Mouse (Mus musculus) kidney, postnatal 36 days (tissue): ENCODE data around the gene Smim11.
A peak's percentile ranks its signal among the peaks of the same experiment; 100 is the strongest.

Experiments used
- DNase-seq, 2 experiments: peaks; one replicate each; pipeline ENCODE4 v3.0.0; 2021 to 2022; ENCODE audit warnings: mixed read lengths in 2 of 2

Gene Smim11

DNA sequence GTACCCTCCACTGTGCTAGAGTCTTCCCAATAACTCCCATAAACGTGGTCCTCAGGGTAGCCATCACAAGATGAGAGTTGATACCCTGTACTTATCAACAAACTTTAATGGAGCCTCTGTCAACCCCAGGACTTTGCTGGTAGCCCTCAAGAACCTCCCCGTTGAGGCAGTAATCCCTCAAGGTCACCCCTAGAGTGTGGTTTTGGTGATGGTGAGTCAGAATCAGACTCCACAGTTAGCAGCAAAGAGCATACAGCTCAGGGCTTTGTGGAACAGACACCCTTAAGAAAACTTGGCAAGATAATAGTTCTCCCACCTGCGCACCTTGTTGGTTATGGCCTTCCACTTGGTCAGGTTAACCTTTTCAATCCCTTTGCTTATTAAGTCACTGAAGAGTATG is 19.3 kb downstream of the Smim11 start:
- no peak for DNase-seq

- no peak for DNase-seq
Observed at GRCm38 (mm10) chr16:92321341-92321740, 20.3 kb downstream of the Smim11 start, which contains the start of gene Fam243. Gene Fam243, minus strand, starts transcription at chr16:92321441.

- no peak for DNase-seq
Observed at GRCm38 (mm10) chr16:92324309-92325061, 23.4 kb downstream of the Smim11 start.

DNA sequence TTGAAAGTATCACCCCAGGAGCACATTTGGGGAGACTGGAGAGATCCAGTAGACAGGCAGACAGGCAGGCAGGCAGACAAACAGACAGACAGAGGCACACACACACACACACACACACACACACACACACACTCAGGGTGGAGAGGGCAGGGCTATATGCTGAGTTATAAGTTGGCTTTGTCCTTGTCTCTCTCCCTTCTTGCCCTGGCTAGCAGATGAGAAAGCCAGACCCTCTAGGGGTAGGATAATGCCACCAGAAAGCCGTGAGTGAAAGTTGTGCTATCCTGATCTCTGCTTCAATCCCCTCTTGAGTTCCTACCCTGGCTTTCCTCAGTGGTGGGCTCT is 23.9 kb downstream of the Smim11 start:
- no peak for DNase-seq

- no peak for DNase-seq
Observed at GRCm38 (mm10) chr16:92327911-92328310, 26.8 kb downstream of the Smim11 start.

DNA sequence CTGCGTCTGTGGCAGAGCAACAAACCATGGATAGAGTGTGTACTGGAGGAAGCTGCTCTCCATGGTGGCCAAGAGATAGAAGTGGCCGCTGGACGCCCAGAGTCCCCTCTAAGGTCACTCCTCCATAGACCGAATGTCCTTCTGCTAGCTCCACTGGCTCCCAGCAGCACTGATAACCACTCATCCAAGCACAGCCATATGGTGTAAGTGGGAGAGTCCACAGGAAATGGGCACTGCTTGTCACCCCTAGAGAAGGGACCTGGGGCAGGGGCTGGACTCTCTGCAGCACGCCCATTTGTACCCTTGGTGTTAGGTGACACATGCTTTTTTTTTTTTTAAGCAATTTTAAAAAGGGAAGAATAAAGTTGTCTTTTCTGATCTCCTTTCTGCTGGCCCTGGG is 29.9 kb downstream of the Smim11 start:
- no peak for DNase-seq

DNA sequence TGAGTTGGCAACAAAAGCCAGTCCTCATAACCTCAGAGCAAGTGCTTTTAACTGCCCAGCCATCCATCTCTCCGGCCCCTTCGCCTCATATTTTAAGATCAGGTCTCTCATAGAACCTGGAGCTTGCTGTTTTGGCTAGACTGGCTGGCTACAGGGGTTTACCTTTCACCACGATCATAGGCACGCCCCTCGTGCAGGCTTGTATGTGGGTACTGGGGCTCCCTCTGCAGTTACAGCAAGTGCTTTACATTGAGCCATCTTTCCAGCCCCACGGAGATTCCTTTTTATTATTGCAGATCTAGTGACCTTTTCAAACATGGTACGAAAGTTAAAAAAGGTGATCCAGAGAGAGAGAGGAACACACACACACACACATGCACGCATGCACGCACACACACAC is 33.5 kb downstream of the Smim11 start:
- no peak for DNase-seq

- peak; percentile 83 to 87 for DNase-seq
Observed at GRCm38 (mm10) chr16:92336280-92336679, 35.2 kb downstream of the Smim11 start.

- DNase-seq = peak; percentile 59 to 85
Observed at GRCm38 (mm10) chr16:92340612-92341511, 39.8 kb downstream of the Smim11 start.

DNA sequence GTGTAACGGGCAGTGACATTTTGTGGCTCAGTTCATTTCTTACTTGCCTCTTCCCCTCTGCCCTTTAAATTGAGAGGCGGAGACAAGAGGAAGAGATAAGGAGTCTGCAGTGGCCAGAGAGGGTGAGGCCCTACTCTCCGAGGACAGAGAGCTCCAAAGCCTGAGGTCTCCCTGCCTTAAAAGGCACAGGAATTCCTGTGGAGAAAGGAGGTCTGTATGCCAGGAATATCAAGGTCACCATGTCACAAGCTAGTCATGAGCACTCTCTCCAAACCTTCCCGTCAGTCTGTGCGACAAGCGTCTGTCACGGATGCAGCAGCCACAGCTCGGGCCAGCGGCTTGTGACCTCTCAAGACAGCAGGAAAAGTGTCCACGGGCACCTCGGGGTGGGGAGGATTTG is 44.1 kb downstream of the Smim11 start:
- DNase-seq = no peak

DNA sequence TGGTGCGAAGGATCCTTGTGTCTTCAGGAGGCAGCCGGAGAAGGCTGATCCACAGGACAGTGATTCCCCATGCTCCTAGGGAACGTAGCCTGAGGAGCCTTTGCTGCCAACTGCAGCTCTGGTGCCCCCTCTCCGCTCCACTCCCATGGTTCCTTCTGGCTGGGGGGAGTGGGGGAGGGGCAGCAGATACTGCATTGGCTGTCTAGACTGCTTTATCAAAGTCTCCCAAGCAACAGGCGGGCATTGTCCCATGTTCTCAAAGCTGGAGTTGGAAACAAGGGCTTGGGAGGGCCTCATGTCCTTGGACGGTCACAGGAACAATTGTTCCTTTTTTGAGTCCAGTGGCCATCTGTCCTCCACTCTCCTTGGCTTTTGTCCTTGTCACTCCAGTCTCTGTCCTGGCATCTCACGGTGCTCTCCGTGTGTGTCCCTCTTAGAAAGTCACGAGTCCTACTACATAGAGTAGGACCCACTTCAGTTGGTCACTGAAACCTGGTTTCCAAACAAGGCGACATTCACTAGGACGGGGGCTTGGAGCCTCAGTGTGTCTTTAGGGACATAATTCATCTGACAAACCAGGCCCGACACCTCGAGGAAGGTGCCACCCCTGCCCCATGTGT is 45.3 kb downstream of the Smim11 start:
- no peak for DNase-seq

DNA sequence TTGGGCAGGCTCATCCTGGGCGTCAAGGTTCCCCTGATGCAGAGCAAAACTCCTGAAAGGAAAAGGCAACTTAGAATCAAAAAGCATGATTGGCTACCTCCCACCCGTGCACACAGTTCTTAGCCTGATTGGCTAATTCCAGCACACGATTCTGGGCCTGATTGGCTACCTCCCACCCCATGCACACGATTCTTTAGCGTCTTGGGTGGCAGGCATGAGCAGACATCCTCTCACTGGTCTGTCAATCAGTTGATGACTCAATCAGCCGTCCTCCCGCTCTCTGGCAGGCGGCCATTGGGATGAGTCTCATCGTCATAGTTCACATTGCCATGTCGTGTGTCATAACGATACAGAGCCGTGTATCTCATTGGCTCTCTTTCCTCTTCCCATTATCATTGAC is 47.9 kb downstream of the Smim11 start:
- no peak for DNase-seq

DNA sequence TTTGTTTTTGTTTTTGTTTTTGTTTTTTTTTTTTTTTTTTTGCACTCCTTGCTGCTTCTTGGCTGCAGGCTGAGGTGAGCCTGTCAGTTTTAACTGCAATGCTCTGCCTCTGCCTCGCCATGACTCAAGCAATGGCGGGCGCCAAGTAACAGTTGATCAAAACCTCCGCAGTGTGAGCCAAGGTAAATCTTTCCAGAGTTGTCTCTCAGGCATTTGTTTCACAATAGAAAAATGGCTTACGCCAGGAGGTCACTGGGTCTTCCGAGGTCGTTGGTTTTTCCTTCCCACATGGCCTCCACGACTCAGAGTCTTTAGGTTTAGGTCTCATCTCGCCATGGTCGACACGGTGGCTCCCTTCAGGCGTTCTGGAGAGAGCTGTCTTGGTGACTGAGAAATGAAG is 52.2 kb downstream of the Smim11 start:
- no peak for DNase-seq

GRCm38 (mm10) chr16:92353897-92354296 is 52.8 kb downstream of the Smim11 start:
- DNase-seq = no peak

DNA sequence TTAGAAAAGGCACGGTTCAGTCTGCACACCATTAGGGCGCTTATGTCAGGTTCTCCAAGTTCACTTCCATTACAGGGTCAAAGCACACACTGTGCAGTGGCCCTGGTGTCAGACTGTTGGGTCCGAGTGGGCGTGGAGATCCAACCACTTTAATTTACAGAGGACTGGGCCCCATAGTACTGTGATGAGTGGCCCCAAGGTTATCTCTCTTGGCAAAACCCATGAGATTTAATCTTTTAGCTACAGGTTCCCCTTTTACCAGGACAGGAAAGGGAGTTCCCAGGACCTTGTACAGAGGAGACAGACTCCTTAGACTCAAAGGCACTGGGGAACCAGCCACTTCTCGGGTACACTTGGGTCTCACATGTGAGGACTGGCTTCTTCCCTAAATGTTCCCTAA is 54.3 kb downstream of the Smim11 start:
- DNase-seq = no peak

- no peak for DNase-seq
Observed at GRCm38 (mm10) chr16:92355982-92356381, 54.9 kb downstream of the Smim11 start.

DNA sequence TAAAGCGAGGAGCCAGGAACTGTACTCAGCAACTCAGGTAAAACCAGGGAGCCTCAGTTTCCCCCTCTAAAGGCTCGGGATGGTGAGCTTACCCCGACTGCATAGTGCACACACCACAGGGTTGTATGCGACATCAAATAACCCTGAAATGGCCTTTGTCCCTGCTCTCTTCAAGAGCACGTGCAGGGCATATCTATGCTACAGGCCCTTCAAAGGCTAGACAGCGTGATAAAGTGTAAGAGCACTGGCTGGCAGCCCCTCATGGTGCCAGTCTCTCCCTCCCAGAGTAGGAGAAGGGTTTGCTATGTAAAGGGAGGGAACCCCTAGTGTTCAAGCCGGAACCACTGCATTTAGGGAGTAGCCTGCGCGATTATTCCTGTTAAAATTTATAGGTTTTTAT is 55.9 kb downstream of the Smim11 start:
- DNase-seq = no peak

GRCm38 (mm10) chr16:92357566-92357965 is 56.5 kb downstream of the Smim11 start:
- peak in 1 of 2 experiments; percentile 34 for DNase-seq

- no peak for DNase-seq
Observed at GRCm38 (mm10) chr16:92358734-92359133, 57.6 kb downstream of the Smim11 start.

DNA sequence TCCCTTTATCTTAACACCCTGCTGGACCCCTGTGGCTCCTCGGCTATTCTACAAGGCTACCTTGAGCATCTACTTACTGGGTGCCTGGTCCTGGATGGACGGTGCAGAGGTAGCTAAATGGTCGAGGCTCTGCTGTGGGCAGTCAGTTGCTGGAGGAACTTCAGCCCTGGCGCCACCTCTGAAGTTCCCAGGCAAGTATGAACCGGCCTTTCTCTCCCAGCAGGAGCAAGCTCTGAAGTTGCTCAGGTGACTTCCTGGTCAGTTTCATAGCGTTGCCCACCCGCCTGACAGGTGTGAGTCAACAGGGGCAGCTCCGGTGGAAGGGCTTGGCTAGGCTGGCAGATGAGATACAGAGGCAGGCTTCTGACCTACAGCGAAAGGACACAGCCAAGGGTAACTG is 58.1 kb downstream of the Smim11 start, which contains the start of gene Kcne1:
Gene Kcne1, minus strand, starts transcription at position 240 of the 400 bp plus-strand sequence.
- DNase-seq = no peak

DNA sequence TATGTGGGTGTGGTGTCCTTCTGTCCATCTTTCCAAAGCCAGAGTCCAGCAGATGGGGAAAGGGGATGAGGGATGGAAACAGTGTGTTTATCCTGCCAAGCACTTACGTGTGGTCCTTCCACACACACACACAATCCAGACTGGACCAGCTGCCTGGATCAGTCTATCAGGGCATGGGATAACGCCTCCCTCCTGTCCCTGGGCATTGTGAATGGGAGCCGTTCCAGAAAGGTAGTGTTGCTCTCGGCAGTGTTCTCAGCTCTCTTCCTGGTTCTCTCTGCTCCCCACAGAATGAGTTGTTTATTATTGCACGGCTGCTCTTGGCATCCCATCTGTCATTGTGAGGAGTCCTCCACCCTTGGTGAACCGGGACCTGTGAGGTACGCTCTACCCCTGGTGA is 59.6 kb downstream of the Smim11 start:
- DNase-seq = no peak
